Mouse (Mus musculus): ENCODE results near the gene Prrc2c.

The Prrc2c gene

DNA sequence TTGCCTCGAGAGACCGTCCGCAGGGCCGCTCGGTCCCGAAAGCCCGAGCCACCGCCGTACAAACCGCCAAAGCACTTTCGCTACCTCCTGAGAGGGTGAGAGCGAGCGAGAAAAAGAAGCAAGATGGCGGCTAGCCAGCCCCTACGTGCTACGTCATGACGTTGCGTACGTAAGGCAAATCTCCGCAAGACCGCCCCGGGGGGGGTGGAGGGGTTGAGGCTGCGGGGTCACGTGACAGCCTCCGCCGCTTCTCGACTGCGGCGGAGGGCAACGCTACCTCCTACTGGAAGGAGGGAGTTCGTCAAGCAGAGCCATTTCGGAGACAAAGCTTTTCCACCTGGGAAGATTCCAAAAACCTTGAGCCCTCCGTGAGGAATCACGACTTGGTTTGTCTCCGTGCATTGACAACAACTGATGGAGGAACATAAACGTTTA lies at the start of gene Prrc2c:
Prrc2c (minus strand) TSS at position 156 of the 435 bp plus-strand sequence.
- DNase-seq: peak; percentile 100

DNA sequence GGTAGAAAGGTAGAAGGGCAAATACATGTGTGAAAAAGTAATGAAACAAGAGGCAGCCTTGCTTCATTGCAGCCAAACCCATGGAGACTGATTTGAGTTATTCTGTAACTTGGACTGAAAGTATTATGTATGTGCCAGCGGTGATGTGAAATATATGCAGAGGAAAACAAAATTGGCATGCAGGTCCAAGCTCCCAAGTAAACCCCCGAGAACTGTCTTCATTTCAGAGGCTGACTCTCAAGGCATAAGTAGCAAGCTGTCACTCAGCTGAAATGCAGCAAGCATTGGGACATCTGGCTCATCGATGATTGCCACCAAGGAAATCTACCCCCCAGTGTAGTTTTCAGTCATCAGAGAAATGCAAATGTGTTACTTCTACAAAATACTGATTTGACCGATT lies 44.9 kb upstream of the Prrc2c start:
- DNase-seq: no peak

DNA sequence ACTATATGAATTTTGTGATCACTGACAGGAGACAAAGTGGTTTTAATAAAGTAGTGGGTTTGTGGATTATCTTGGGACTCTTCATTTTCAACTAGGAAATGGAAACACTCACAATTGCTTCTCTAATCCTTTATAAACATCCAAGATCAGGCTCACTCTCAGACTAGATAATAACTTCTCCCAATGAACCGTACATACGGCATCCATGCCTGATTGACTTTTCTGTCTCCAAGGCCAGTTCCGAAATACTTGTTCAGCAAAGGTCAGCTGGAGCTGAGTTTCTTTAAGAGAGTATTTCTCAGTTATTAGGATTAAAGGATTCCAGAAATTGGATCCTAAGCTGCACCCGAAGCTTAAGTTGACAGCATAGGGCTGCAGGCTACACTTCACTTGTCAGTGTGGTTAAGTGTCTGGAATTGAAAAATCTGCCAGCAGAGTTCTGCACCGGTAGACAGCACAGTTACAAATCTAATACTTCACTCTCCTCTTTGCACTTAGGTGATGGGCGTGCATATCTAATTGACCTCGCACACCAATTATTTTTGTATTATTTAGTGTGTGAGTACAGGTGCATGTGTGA lies 43.4 kb upstream of the Prrc2c start:
- no peak for DNase-seq

DNA sequence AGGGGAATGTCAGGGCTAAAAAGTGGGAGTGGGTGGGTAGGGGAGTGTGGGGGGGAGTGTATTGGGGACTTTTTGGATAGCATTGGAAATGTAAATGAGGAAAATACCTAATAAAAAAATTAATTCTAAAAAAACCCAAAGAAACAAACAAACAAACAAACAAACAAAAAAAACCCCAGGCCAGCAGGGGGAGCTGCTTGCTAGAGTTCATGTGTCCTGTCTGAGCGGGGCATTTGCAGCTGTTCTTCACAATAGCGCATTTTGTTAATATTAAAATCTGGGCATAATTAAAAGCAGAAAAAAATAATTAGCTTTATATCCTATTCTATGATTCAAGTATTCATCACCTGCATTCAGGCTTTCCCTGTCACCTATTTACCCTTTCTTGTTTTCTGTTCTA lies 40.7 kb upstream of the Prrc2c start:
- peak; percentile 11 to 26 for DNase-seq

DNA sequence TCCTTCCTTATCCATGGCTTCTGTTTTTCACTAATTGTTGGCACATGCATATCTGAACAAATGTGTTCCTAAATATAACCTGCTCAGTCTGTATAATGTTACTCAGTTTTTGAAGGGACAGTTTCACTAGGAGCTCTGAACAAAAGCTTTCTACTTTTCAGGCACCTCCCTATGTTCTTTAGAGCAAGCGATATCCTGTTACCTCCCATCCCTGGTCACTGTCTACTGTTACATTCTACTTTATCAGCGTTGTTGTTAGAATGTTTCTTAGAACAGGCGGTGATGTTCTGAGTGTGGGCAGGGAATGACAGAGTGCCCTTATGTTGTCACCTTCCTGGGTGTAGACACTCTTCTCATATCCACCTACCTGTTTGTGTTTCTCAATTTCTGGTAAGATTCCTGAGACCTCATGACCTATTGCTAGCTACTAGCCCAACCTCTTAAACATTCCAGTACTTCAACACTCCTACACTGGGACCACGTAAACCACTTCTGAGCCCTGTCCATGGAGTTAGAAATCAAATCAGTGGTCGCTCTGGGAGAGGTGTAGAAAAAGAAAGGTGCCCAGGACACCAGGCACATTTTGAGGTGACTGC lies 37.7 kb upstream of the Prrc2c start:
- DNase-seq: no peak

DNA sequence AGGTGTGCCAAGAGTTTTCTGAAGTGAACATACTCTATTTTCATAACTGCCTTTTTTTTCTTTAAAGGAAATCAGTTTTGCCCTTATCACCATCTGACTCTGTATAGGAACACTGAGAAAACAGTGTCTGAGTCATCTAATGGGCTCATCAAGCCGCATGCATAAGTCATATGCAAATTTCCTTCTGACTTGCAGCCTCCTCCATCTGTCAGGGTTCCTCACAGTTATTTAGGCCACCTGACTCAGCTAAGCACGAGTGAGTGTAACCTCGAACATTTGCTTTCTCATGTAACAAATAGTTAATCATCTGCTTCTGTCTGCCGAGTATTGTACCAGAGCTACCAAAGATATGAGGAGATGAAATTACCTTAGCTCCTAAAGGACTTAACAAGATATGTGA lies 33.3 kb upstream of the Prrc2c start:
- DNase-seq: no peak

DNA sequence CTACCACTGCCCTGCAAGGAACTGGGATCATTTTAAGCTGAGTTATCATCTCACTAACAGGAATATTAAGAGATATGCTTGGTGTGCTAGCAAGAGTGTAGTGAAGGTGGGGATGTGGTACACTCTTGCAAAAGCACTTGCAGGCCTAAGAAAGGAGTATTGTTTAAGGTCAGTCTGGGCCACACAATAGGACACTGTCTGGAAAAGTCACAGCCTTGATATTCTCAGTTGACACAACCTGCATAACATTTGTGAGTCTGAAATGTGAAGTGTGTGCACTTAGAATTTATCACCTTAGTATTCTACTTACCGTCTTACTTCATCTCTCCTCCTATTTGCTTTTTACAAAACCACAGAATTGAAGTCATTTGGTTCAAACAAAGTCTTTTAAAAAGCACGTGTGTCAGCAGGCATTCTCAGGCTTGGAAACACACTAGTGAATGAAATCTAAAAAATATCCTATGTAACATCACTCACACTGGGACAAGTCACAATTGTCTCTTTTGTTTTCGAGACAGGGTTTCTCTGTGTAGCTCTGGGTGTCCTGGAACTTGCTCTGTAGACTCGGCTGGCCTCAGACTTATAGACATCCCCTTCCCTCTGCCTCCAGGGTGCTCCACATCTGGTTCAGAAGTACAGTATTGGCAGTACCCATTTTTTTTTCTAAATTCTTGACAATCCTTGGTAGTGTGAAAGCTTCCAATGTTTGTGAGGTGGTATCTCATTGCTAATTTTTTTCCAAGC lies 31.4 kb upstream of the Prrc2c start:
- DNase-seq: no peak

DNA sequence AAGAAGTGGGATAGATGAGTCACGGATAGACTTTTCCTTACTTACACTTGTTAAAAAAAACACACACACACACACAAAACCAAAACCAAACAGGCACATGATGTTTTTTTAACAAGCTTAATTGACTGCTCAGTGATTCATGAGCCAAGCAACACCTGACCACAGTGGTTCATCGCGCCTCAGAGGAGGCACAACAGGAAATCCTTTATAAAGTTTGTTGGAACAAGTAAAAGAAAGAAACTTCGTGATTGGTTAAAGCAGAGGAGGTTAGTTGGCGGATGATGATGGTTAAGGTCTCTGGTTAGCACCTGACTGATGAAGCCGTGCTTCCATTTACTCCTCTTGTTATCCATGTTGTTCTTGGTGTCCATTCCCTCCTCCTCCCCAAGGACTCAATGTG lies 11.7 kb upstream of the Prrc2c start:
- no peak for DNase-seq

DNA sequence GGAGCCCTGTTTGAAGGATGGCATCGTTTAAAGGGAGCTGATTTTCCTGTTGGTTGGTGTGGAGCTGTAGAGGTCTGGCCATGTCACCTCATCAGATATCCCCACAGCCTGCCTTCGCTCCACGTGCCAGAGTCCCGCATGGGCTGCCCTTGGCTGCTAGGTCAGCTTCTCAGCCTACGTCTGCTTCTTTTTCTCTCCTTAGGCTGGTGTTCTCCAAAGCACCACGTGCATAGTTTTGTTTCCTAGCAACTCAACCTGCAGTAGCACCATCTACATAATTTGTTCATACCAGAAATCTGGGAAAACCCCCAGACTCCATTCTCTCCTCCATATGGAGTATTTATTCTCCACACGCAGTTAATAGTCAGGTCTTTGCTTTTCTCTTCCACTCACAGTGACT lies 9.3 kb upstream of the Prrc2c start:
- no peak for DNase-seq

DNA sequence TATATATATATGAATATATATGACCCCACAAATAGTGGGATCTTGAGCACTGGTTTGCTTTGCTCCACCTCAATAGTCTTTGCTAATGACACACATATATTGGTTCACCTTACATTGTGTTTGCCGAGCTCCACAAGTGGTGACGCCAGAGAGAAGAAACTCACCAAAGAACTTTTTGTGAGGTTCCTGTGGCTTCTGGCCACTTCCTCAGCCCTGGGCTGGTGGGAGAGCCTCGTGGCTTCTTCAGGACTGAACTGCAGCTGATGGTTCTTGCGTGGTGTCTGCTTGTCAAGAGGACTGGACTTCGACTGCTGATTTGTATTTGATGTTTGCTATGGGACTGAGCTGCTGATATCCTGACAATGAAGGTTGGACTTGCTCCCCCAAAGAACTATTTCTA lies 8.4 kb upstream of the Prrc2c start:
- no peak for DNase-seq

DNA sequence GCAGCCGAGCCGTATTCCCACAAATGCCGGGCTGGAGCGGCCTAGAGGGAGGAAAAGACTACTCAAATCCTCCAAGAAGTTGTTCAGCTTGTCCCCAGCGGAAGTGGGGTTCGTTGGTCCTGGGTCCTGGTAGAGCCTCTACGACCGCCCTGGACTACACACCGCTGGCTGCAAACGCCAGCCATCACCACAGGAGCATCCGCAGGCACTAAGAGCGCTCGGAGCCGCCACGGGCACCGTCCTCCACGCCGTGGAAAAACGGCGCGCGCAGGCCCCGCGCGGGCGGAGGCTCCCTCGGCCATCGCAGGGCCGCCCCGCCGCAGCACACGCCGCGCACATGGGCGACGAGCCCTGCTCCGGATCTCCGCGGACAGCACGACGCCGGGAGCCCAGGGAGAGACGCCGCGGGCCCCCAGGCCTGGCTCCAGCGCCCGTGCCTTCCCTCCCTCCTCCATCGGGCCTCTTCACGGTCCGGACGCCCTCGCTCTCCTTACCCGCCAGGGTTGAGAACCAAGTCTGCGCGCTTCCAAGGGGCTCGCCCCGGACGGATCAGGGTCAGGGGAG lies 443 bp downstream of the Prrc2c start:
- DNase-seq: peak in 1 of 2 experiments; percentile 49

DNA sequence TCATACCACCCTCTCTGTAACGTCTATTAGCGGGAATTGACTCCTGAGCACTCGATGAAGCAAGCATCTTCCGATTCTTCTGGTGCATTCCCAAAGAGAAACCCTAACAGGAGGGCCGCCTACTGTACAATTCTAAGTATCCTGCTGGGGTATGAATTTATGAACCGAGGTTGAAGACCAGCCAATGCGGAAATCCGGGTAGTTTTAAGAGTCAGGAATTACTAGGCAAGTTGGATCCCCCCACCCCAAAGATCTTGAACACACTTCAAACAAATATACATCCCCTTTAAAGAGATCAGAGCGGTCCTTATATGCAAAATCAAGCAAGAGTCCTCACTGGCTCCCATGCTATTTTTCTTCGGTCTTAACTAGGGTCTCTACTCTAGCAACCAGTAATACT lies 950 bp downstream of the Prrc2c start:
- DNase-seq: peak; percentile 49 to 68

DNA sequence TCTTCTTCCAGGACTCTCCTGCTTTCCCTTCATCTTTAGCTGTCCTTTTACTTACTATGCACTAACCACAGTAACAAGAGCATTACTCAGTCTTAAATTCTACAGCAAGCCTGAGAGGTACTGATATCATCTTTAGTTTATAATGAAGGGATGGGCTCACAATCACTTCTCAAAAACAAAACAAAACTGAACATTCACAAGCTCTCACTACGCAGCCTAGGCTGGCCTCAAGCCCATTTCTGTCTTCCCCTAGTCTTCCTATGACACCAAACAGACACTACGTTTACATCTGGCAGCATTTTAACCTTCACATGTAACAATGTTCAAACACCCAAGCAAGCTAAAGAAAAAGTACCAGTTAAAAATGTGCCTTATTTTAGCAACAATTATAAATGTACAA lies 1.9 kb downstream of the Prrc2c start:
- DNase-seq: no peak

DNA sequence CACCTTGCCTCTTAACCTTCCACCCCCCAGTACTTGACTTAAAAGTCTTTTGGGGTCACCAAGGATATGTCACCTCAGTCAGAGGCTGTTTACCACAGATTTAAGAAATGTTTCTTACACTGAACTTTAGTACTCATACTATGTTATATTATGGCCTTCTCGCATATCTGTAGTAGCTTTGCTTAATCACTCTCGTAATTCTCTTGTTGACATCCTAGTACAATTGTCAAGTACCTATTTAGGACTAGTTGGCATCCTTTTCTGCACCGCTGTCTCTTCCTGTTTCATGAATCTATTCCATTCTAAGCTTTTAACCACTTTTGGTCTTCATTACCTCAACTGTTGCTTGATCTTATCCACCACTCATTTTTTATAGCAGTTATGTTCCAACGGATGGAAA lies 5.3 kb downstream of the Prrc2c start:
- no peak for DNase-seq

DNA sequence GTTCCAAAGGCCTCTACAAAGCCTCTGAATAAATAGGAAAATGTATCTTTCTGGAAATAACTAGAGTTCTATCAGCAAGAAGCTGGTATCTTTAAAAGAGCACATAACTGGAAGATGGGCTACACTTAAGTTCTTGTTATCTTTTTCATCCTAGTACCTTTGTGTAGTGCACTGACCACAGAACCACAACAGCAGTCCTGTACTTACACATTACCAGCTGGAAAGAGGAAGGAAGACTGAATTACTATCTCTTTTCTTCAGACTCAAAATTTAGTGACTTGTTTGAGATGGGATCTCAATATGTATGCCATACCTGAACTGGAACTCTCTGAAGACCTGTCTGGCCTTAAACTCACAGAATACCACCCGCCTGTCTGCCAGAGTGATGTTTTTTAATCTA lies 6.1 kb downstream of the Prrc2c start:
- no peak for DNase-seq

DNA sequence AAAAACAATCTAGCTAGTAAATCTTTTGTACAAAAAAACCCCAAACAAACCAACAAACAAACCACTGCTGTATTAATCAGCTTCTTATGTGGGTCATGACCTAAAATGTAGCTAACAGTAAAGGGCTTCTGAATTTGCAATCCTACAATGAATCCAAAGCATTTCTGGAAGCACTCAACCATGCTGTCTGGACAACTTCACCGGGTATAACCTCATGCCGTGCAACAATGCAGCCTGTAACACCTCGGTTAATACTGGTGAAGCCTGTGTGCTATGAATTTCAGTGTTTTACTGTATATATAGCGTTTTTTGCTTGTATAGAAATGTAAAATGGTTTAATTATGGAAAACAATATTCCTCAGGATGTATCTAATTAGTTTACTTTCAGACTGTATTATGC lies 8.3 kb downstream of the Prrc2c start:
- DNase-seq: no peak

DNA sequence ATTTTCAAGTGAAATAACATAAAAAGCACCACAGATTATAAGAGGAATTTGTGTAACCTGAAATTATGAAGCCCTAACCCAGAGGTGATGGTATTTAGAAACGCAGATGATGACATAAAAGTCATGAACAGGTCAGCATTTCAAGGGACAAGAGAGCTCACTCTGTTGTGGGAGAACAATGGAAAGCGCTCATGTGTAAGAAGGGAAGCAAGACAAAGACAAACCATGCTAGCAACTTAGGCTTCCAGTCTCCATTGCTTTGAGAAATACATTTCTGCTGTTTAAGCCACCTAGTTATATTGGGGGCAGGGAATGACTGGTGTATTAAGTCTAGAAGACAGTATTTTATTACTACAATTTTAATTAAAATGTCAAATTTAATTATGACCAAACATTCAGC lies 10.9 kb downstream of the Prrc2c start:
- DNase-seq: no peak

DNA sequence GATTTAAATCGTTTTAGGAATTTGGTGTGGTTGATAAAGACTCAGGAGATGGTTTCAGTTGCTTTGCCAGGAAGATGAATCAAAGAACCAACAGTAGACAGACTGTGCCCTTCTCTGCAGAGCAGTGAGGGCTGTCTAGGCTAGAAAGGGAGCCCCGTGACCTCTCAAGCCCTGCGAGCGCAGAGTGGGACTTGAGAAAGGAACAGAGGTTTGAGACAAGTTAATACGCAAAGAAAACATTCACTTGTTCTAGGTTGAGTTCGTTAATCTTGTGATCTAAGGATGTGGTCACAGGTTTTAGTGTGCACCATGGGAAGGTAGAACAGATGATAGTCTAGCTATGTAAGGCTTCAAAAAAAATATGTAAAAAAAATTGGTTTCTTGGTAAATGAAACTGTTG lies 12.4 kb downstream of the Prrc2c start:
- DNase-seq: no peak

DNA sequence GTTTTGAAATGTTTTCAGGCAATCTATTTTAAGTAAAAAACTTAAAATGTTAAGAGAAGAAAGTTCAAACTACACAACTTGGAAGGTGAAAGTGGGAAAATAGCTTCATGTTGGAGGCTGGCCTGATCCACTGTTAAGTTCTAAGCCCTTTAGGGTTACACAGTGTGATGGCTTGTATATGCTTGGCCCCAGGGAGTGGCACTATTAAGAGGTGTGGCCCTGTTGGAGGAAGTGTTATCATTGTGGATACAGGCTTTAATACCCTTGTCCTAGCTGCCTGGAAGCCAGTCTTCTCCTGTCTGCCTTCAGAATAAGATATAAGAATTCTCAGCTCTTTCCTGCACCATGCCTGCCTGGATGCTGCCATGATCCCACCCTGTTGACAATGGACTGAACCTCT lies 16.7 kb downstream of the Prrc2c start:
- DNase-seq: no peak

DNA sequence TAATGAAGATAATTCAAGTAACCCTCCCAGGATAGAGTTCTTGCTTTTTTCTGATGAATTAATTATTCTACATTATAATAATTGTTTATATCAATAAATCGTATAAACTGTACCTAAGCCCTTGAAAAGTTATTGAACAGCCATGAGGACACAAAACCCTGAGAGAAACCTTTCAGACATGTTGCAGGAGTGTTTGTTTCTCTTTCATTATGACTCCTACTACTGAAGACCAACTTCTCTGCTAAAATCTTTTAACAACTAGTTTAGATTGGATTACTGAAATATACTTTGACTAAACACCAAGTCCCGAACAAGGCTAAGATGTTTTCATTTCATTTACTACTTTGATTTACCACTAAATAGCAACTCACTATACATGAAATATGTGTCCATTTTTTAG lies 19.7 kb downstream of the Prrc2c start:
- no peak for DNase-seq

DNA sequence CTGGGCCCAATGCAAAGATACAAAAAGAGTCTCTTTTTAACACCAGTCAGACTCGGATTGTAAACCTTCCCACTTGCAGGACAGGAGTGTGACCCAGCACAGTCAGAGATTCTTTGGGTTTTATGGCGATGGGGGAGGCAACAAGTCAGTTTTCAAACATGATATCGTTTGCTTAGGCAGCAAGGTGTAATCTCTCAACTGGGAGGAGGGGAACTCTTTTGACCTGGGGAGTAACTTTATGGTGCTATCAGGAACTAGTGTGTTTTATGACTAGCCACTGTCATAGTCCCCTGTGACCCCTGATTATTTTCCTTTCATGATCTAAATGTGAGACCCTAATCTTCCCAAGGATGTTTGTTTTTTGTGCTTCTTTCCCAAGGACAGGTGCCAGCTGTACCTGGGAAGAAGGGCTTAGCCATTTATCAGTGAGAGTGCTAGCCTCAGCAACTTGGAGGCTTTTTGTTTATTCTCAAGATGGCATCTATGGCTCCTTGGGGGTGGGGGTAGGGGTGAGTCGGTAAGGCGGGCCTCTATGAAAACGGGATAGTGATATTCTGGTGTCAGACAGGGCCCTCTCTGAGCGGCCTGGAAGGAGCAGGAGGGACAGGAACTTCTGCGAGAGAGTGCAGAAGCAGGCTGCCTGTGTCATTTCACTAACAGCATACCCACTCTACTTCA lies 39.8 kb downstream of the Prrc2c start:
- no peak for DNase-seq

DNA sequence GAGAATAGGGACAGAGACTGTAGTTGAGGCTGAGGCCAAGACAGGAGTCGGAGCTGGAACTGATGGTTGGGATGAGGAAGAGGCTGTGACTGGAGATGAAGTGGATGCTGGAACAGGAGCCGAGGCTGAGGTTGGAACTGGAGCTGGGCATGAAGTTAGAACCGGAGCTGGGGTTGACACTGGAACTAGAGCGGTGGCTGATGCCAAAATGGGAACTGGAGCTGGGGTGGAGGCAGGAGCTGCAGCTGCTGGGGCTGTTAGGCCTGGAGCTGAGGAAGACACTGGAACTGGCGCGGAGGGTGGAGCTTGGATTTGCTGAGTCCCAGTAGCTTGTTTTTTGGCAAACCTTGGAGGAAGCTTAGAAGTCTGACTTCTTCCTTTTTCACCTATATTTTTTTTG lies 42.5 kb downstream of the Prrc2c start:
- no peak for DNase-seq

DNA sequence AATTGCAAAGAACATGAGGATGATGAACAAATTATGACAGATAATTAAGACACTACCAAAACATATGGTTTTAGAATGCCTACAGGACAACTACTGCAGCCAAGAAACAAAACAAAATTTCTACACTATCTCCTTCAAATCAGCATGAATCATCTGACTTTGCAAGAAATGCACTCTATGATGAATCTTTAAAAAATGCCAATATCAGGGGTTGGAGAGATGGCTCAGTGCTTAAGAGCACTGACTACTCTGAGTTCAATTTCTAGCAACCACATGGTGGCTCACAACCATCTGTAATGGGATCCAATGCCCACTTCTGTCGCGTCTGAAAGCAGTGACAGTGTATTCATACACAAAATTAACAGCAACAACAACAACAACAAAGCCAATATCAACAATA lies 46.6 kb downstream of the Prrc2c start:
- DNase-seq: no peak

Data from kidney, postnatal 4 days (tissue).